Mouse (Mus musculus) forelimb bud, embryonic 11.5 days (tissue): ENCODE results near the gene B230104I21Rik.

Experiments
- DNase-seq: peaks from one replicate; pipeline ENCODE4 v3.0.0-alpha.2; 2012; ENCODE audit warnings: low read depth, low spot score

Gene B230104I21Rik

GRCm38 (mm10) chr4:154393196-154394122 lies 57.5 kb downstream of the B230104I21Rik start:
- no peak for DNase-seq

GRCm38 (mm10) chr4:154394123-154394722 lies 58.3 kb downstream of the B230104I21Rik start:
- no peak for DNase-seq

- no peak for DNase-seq
Observed at GRCm38 (mm10) chr4:154396652-154397301, 60.9 kb downstream of the B230104I21Rik start.
